Mouse (Mus musculus) thymus, postnatal 10 days (tissue): ENCODE measurements around the gene Slc35c2.
A peak's percentile ranks its signal among the peaks of the same experiment; 100 is the strongest.

Source experiments
- DNase-seq, 2 experiments: peaks; one replicate each; pipeline ENCODE4 v3.0.0; 2021; ENCODE audit warnings: low spot score in 2 of 2

Gene Slc35c2

DNA sequence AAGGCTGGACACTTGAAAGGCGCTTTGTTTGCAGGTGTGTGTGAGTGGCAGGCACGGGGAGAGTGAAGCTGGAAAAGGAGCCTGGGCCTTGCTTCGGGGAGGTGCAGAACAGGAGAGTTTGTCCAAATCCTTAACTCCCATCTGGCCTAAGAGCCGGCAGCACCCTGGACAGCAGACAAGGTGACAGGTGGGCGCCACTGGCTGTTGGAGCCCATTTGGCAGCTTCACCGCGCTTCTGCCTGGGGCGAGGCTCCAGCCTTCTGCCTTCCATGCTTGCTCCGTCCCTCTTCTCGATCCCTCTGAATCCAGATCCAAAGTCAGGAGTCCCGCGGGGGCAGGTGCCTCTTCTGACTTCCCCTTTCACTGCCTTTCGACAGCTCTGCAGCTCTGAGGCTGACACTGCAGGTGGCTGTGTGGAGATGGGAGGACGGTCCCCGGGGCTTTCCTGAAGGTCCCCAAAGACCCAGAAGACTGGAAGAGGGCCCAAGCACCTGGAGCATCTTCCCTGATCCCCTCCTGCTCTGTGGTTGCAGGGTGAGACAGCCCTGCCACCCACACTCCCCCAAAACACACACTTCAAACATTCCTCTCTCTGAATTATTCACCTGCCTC lies 48.0 kb downstream of the Slc35c2 start:
- DNase-seq, result no peak

DNA sequence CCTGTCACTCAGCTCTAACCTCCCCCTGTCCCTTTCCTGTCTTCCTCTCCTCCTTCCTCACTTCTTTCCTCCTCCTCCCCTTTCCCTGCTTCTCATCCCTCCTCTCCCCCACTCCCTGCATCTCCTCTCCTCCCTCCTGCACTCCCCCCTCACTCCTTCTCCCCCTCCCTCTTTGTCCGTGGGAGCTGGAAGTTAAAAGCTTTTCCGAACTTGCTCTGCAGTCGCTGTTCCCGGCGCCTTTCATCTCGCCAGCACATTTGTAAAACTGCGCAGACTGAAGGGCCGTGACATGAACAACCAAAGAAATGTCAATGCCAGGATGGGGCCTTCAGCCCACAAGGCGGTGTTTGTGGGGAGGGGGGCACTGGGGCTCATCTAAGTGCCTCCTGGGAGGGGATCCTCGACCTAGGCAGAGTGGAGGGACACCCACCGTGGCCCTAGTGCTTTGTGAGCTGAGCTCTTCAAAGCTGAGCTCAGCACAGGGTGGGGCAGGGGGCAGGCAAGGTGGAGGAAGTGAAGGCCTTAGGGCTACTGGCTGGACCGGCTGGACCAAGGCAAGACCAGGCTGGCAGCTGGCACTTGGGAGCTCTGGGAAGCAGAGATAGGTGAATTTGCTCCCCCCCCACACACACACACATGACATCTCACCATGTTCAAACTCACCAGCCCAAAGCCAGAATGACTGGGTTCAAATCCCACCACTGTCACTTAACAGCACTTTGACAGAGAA lies 49.1 kb downstream of the Slc35c2 start:
- DNase-seq, result no peak

DNA sequence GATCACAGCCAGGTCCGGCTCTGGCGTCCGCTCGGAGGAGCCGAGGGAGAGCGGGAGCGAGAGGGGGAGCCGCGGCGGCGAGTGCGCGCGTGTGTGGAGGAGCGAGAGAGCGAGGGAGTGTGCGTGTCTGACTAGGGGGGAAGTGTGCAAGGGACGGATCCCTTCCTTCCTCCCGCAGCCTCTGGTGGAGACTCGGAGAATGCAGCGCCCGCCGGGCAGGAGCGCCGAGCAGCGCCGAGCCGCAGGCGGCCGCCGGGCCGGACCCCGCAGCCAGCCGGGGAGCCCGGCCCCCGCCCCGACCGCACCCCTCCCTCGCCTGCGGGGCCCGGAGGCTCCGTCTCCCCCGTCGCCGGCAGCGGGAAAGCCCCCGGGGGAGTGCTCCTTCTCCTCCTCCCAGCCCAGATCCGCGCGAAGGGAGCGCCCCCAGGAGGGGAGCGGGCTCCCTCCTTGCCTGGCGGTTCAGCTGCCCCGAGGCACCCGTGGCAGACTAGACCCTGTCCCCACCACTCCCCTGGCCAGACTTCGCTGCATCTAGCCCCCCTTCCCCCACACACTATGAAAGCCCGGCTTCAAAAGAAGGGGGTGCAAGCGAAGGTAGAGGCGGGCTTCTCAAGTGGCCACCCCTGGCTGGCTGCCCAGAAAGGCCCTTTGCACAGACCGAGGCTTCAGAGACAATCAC lies 52.9 kb downstream of the Slc35c2 start, which contains the start of gene Cdh22:
Gene Cdh22 (minus strand): TSS at position 241 of the 679 bp plus-strand sequence.
- peak in 1 of 2 experiments; percentile 19 for DNase-seq

DNA sequence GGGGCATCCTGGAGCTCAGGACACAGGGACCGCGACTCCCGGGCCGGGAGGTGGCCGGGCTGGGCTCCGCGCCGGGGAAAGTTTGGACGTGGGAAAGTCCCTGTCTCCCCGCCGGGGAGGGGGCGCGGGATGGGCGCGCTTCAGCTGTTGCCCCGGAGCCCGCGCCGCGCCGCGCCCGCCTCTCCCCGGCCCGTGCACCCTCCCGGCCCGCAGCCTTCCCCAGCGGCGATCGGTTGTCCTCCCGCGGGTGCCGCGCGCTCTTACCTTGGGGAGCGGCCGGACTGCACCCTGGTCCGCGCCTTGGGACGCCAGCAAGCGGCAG lies 53.4 kb downstream of the Slc35c2 start:
- DNase-seq, result no peak

DNA sequence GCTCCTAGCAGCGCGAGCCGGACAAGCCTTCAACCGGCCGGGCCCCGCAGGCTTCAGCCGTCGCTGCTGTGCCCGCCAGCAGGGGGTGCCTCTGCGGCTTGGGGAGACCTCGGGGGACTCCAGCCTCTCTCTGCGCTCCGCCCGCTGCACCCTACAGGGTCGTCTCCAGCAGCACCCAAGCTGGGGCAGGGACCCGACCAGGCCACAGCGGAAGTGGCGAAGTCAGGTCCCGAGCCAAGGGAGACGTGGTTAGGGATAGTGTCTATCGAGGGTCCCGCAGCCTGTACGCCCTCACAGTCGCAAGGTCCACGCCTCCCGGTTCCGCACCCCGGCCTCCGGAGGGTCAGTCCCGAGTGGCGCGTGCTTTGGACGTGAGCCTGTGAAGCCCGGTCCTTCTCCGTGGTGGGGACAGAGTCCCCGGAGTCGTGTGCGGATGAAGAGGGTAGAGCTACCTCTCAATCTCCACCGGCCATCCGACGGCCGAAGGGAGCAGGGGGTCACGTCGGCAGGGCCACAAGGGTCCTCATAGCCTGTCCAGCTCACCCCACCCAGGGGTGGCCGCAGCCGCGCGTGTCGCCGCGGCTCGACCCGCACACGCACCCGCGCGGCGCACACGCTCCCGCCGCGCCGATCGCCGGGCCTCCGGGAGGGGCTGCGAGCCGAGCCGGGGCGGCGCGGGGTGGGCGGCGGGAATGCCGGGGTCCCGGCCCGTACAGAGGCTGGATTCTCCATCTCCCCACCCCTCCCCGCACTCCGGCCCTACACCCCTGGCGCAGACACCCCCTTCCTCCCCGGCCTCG lies 54.0 kb downstream of the Slc35c2 start:
- peak; percentile 11 to 57 for DNase-seq

DNA sequence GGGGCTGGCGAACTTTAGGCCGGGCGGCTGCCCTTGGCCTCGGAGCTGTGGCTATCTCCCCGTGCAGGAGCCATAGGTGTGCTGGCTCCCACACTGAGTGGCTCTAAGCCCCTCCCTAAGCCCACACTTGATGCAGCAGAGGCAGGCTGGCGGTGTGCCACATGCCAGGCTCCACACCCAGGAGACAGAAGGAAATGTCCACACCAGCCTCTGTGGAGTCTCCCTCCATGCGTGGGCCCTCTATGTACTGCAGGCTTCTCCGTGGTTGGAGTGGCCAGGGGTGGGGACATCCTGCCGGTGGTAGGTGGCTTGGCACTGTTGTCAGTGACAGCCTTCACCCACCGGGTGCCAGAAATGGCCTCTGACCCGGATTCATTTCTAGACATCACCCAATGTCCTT lies 58.6 kb downstream of the Slc35c2 start:
- no peak for DNase-seq
